Comparison of ENCODE assay signal across 9 mouse cellular contexts in genomic region chr19:44297862-44298261, GRCm38 (mm10). TPM values are rescaled to one million over a fixed set of nuclear protein-coding genes. Genes with fewer than 3 reads are reported as not detected.
DNase-seq lines count a peak whose midpoint lies in the region; ATAC-seq lines count a peak whose summit lies in the region.
"Had no signal": no experiment of that assay in that cellular context is flagged by ENCODE, and none has a peak within 500 bp of the region (broad histone marks: within the 10 kb centered on the region; RNA-seq: fewer than 3 reads in every experiment).

No protein-coding gene starts in this region.

- H3K9ac ChIP-seq in kidney, embryonic 16.5 days (replicated peaks; ENCODE audit: low read length) = 0 out of 2 replicates have a peak overlapping the region, but pooled peaks have one; percentile 90
- H3K9ac ChIP-seq in embryonic facial prominence, embryonic 12.5 days = peak overlapping the region; percentile 87
- peak overlapping the region; percentile 97 for H3K9ac ChIP-seq in hindbrain, embryonic 16.5 days (ENCODE audit: low read depth, low read length)
- H3K9ac ChIP-seq in midbrain, embryonic 16.5 days (ENCODE audit: low read depth, low read length) = peak overlapping the region; percentile 89

- H3K36me3 ChIP-seq in kidney, embryonic 16.5 days (ENCODE audit: insufficient read depth, low read length) = peaks cover 57% of the 10 kb centered on the region
- peaks cover 77% of the 10 kb centered on the region for H3K36me3 ChIP-seq in embryonic facial prominence, embryonic 12.5 days
- H3K36me3 ChIP-seq in hindbrain, embryonic 16.5 days (ENCODE audit: control insufficient read depth, insufficient read depth, low read length) = peaks cover 38% of the 10 kb centered on the region
- H3K36me3 ChIP-seq in midbrain, embryonic 16.5 days (ENCODE audit: control insufficient read depth, insufficient read depth, low read length) = peaks cover 29% of the 10 kb centered on the region

- no peaks in the 10 kb centered on the region for H3K9me3 ChIP-seq in kidney, embryonic 16.5 days (ENCODE audit: low read length)
- no peaks in the 10 kb centered on the region for H3K9me3 ChIP-seq in embryonic facial prominence, embryonic 12.5 days
- no peaks in the 10 kb centered on the region for H3K9me3 ChIP-seq in hindbrain, embryonic 16.5 days (ENCODE audit: control insufficient read depth, low read length)
- H3K9me3 ChIP-seq in midbrain, embryonic 16.5 days (replicated peaks; ENCODE audit: control insufficient read depth, low read length, poor library complexity, severe bottlenecking) = no peaks in the 10 kb centered on the region

- H3K4me3 ChIP-seq in kidney, embryonic 16.5 days (ENCODE audit: low read length) = peak overlapping the region; percentile 92
- peak overlapping the region; percentile 87 for H3K4me3 ChIP-seq in embryonic facial prominence, embryonic 12.5 days
- H3K4me3 ChIP-seq in hindbrain, embryonic 16.5 days (ENCODE audit: low read length) = peak overlapping the region; percentile 87
- H3K4me3 ChIP-seq in midbrain, embryonic 16.5 days (ENCODE audit: low read depth, low read length) = peak overlapping the region; percentile 77
- H3K4me3 ChIP-seq: heart, adult 2 months had no signal

- peak overlapping the region; percentile 93 for H3K4me2 ChIP-seq in kidney, embryonic 16.5 days (replicated peaks; ENCODE audit: low read depth, low read length)
- H3K4me2 ChIP-seq in embryonic facial prominence, embryonic 12.5 days (replicated peaks) = peak overlapping the region; percentile 98
- H3K4me2 ChIP-seq in hindbrain, embryonic 16.5 days (ENCODE audit: low read length) = peak overlapping the region; percentile 100
- H3K4me2 ChIP-seq in midbrain, embryonic 16.5 days (ENCODE audit: low read length) = peak overlapping the region; percentile 95

- H3K27ac ChIP-seq in kidney, embryonic 16.5 days (ENCODE audit: low read length) = no peak overlapping the region
- H3K27ac ChIP-seq in embryonic facial prominence, embryonic 12.5 days = no peak overlapping the region
- no peak overlapping the region for H3K27ac ChIP-seq in hindbrain, embryonic 16.5 days (ENCODE audit: low read depth, low read length)
- H3K27ac ChIP-seq in midbrain, embryonic 16.5 days (ENCODE audit: low read length) = 0 out of 2 replicates have a peak overlapping the region, but pooled peaks have one; percentile 8
- H3K27ac ChIP-seq: heart, adult 2 months had no signal

- H3K4me1 ChIP-seq in kidney, embryonic 16.5 days (ENCODE audit: insufficient read depth, low read length) = peaks cover 78% of the 10 kb centered on the region
- H3K4me1 ChIP-seq in embryonic facial prominence, embryonic 12.5 days = peaks cover 56% of the 10 kb centered on the region
- peaks cover 62% of the 10 kb centered on the region for H3K4me1 ChIP-seq in hindbrain, embryonic 16.5 days (ENCODE audit: control insufficient read depth, insufficient read depth, low read depth, low read length)
- peaks cover 68% of the 10 kb centered on the region for H3K4me1 ChIP-seq in midbrain, embryonic 16.5 days (ENCODE audit: control insufficient read depth, insufficient read depth, low read length)

- no peaks in the 10 kb centered on the region for H3K27me3 ChIP-seq in kidney, embryonic 16.5 days (ENCODE audit: insufficient read depth, low read length)
- H3K27me3 ChIP-seq in embryonic facial prominence, embryonic 12.5 days = no peaks in the 10 kb centered on the region
- no peaks in the 10 kb centered on the region for H3K27me3 ChIP-seq in hindbrain, embryonic 16.5 days (replicated peaks; ENCODE audit: control insufficient read depth, insufficient read depth, low read length)
- no peaks in the 10 kb centered on the region for H3K27me3 ChIP-seq in midbrain, embryonic 16.5 days (ENCODE audit: control insufficient read depth, insufficient read depth, low read depth, low read length)

- ATAC-seq in kidney, embryonic 16.5 days (ENCODE audit: low FRiP score, low TSS enrichment) = no peak
- no peak for ATAC-seq in embryonic facial prominence, embryonic 12.5 days (ENCODE audit: insufficient number of reproducible peaks, insufficient read depth, low FRiP score, low TSS enrichment)
- ATAC-seq in hindbrain, embryonic 16.5 days = no peak
- no peak for ATAC-seq in midbrain, embryonic 16.5 days

- WGBS in kidney, embryonic 16.5 days = 80% methylated on average over 9 of the region's 9 CpGs
- WGBS in embryonic facial prominence, embryonic 12.5 days = 78% methylated on average over 9 of the region's 9 CpGs
- 73% methylated on average over 9 of the region's 9 CpGs for WGBS in hindbrain, embryonic 16.5 days
- 74% methylated on average over 9 of the region's 9 CpGs for WGBS in midbrain, embryonic 16.5 days

- DNase-seq in kidney, postnatal 10 days = no peak
- DNase-seq in retina, postnatal 1 day = no peak
- no peak for DNase-seq in adrenal gland, adult 18-20 months (ENCODE audit: low spot score in 2 of 2)
- no peak for DNase-seq in kidney, postnatal 25 days
- DNase-seq: heart, adult 2 months had no signal

RNA-seq across cellular contexts. Expression of gene Scd2, which starts 4.4 kb away (rescaled TPM):
- 178 and 193 TPM in 2 replicates for polyA plus RNA-seq in kidney, embryonic 16.5 days (2015; fragmentation: Nextera tagmentation; extraction: Ambion mirVana)
- 294 and 311 TPM in 2 replicates for polyA plus RNA-seq in embryonic facial prominence, embryonic 12.5 days (2016; fragmentation: Nextera tagmentation; extraction: Ambion mirVana)
- 290 and 322 TPM in 2 replicates for polyA plus RNA-seq in hindbrain, embryonic 16.5 days (2015; fragmentation: Nextera tagmentation; extraction: Ambion mirVana)
- polyA plus RNA-seq in midbrain, embryonic 16.5 days (2015; fragmentation: Nextera tagmentation; extraction: Ambion mirVana) = 281 and 311 TPM in 2 replicates
- 100 to 1,000 TPM; 836 to 847 TPM for total RNA-seq in adrenal gland, adult 18-20 months (2021)

RNA-seq across cellular contexts. Expression of gene Scd4, which starts 35.0 kb away (rescaled TPM):
- 0.12 and 0.17 TPM in 2 replicates for polyA plus RNA-seq in kidney, embryonic 16.5 days (2015; fragmentation: Nextera tagmentation; extraction: Ambion mirVana)
- polyA plus RNA-seq in embryonic facial prominence, embryonic 12.5 days (2016; fragmentation: Nextera tagmentation; extraction: Ambion mirVana) = 0.09 TPM in 2 replicates
- 0.16 and 0.21 TPM in 2 replicates for polyA plus RNA-seq in hindbrain, embryonic 16.5 days (2015; fragmentation: Nextera tagmentation; extraction: Ambion mirVana)
- 0.18 and 0.19 TPM in 2 replicates for polyA plus RNA-seq in midbrain, embryonic 16.5 days (2015; fragmentation: Nextera tagmentation; extraction: Ambion mirVana)
- 10 to 100 TPM in 1 of 2 experiments, 1 to 10 TPM in 1; 5.2 to 15.0 TPM for total RNA-seq in adrenal gland, adult 18-20 months (2021)
